Mouse (Mus musculus) retina, adult 2 months (tissue): ENCODE data around the gene Lrba.

ENCODE experiments used
- DNase-seq: peaks from one replicate; pipeline ENCODE4 v3.0.0-alpha.2; 2012; ENCODE audit warnings: low read depth, low spot score

Lrba gene

DNA sequence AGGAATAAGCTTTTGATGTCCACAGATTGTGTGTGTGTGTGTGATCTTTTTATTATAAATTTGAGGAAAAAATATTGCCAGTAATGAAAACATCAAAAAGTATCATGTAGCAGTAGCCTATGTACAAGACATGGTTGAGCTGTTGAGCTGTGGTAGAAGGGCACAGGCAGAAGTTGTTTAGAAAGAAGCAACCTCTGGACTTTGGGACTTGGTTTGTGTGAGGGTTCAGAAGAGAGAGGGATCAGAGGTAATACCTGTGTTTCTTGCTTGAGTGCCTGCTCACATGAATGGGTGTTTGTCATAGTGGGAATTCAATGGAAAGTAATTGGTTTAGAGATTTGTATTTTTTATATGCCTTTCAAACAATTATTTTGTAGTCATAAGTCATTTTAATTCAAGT is 276.1 kb downstream of the Lrba start:
- DNase-seq = no peak

DNA sequence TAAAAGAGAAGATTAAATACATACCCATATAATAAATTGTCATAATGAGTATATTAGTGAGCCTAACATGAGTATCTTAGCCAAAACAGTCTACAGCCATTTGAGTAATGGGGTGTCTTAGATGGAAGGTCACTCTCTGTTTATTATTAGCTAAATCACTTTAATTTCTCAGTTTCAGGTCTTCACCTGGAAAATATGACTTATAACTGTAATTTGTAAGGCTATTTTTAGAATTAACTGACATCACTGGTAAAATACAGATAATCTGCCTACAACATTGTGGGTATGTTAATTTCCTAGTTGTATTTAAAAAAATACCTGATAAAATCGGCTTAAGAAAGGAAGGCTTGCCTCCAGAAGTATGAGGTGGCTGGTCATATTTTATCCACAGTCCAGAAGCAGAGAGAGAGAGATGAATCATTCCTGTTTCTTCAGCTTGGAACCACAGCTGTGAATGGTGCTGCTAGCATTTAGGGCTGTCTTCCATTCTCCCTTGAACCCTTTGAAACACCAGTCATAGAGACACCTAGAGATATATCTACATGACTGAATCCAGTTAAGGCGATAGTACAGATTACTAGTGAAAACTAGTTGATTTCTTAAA is 294.1 kb downstream of the Lrba start:
- no peak for DNase-seq

DNA sequence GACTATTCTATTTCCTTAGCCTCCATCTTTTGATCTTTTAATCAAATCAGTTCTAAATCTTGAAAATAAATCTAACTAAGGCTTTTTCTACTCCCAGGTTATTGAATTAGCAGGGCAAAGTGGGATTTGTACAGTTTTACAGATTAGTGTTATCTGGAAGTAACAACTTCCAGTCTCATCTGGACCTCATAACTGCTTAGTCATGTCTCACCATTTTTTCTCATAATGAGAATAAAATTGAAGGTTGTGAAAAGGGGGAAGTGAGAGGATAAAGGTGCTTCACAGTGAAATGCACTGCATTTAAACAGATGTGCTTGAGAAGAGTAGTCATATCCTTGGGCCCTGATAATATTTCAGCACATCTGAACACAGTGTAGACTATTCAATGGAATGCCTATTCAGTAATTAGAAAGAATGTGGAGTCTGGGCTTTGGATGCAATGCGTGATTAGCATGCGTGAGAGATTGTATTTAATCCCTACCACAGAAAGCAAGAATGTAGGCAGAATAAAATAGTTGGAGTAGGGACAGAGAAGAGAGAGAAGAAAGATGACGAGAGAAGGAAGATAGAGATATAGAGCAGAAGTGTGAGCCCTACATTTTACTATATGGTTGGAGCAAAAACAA is 298.5 kb downstream of the Lrba start:
- no peak for DNase-seq

DNA sequence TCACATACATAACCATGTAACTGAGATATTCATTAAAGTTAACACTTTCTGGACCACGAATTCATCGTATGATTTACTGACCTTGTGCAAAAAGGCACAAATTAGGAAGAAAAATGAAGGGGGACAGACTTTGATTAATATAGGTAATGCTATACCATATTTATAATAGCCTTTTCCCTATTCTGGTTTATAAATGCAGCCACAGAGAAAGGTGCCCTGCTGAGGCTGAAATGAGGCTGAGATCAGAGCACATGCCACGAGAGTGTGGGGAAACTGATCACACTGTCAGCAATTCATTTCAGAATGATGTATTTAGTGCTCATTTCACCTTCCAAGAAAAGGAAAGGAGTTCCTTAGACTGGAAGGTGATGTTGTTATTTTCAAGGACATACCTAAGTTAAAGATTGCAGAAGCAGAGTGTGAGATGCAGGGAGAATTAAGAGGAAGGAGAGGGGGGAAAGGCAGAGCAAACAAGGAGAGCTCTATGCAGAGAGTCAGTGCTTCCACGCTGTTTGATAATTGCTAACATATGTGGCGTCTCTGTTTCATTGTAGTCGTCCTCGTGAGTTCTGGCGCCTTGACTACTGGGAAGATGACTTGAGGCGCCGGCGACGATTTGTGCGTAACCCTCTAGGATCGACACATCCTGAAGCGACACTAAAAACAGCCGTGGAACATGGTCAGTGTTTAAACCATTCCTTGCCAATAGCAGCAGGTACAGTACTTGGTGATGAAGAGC is 307.2 kb downstream of the Lrba start:
- DNase-seq = no peak

DNA sequence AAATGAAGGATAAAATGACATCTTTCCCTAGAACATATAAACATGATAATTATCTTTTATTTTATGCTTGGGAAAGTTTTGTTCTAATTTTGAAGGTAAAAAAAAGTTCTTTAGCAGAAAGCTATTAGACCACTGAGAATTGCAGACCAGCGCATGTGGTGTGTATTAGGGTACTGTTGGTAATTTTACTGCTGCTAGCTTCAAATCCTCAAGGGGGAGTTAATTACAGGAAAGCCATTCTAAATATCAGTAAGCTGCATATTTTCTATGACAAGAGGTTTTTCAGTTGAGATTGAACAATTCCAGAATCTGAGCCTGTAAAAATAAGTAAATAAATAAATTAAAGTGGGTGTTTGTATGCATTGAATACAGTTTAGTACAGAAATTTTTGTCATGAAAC is 312.3 kb downstream of the Lrba start:
- DNase-seq = no peak

DNA sequence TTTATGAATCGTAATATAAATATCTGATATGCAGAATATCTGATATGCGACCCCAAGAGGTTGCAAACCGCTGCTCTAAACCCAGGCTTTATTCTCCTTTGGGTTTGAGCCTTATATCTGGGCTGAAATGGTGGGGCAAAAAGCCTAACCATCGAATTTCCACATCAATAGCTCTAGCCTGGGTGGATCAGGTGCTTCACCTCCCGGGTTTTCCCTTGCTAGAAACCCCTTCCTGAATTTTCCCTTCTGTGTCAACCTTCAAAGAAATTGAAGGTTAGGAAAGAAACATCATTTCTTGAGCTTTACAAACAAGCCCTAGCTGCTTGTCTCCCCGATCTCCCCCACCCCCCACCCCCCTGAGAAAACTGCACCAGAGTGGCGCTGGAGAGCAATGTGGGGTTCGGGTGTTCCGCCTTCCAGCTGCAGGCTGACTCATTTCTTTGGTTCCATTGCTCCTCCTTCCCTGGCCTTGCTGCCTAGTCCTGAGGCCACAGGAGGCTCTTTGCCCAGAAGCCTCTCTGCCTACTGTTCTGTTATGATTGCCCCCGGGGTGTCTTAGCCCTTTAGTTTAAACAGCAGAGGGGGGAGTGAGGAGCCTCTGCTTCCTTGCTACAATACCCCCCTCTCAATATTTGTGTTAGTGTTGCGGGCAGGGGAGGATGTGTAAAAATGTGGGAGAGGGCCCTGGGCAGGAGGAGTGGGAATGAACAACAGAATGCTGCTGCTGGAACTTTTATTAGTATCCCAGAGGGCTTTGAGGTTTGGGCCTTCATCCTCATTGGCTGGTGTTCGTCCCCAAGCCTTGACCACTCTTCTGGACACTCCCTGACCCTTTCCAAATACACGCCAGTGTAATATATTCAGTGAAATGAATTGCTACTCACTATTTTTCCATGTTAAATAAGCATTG is 314.4 kb downstream of the Lrba start:
- no peak for DNase-seq

DNA sequence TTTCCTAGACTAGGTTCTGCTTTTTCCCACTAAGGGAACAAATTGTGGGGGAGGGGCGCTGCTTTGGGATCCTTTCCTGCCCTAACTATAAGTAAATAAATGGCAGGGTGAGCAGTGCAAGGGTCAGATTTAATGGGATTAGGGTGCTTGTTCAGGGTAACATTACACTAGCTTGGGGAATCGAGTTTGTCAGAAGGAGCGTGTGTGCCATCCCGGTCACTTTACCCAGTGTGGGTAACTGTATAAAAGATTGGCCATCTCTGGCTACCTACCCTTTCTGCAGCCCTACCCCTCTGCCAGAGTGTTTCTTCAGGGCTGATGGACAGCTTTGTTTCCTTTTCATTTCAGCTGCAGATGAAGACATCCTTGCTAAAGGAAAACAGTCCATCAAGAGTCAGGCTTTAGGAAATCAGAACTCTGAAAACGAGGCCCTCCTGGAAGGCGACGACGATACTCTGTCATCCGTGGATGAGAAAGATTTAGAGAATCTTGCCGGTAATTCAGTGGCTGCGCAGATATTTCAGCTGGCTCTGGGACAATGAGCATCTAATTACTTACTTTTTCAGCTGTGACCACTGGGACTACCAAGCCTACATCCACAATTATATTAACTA is 315.2 kb downstream of the Lrba start:
- DNase-seq = no peak

DNA sequence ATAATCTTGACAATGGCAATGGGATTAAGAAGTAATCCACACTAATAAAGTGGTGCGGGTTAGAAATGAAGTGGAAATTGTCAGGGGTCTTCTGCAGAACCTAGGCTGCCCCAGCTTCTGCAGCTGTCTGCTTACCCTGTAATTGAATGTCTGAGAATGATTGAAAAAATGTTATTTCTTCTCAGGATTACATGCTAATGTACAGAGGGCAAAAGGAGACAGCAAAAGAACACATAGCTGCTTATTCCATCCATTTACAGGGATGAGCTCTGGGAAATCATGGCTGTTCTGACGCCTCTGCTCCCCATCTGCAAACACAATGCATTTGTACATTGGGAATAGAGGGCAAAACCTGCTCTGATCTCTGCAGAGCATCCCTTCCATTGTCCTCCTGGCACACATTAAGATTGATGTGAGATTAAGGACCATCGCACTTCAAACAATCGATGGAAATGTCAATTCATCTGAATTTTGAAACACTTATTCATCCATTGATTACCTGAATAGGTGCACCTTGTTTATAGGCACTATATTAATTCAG is 316.7 kb downstream of the Lrba start:
- DNase-seq = no peak

DNA sequence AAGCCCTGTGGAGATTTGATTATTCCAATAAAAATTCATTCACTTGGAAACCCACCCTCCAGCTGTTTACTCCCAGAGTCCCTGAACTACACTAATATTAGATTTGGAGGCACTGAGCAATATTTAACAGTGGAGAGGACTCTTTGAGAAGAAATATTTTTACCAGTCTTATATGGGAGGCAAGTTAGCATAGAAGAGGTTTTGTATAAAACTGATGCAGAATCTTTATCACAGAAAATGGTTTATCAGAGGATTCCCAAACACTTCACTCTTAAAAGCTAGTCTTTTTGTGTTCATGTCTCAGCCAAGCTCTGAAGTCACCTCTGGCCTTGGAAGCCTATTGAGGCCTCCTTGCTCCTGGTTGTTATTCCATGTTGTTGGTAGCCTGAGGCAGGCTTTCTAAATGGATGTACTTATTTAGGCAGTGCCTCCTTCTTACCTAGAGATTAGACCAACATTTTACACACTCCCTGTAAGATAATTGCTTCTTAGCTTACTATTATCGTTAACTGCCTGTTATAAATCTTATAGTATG is 317.4 kb downstream of the Lrba start:
- no peak for DNase-seq

DNA sequence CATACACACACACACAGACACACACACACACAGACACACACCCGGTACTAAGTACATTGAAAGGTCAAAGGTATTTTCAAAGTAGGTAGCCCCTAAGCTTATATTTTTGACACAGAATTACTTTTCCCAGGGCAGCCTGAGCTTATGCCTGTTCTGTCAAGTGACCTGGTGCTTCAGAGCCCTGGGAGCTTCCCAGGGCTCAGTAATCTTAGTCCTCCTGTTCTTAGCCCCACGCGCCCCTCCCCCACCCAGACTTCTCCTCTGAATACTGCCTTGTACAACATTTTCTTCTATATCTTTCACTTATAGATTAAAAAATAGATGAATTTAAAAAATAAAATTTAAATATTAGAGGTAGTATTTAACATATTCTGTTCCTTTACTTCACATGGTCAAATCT is 320.3 kb downstream of the Lrba start:
- no peak for DNase-seq

DNA sequence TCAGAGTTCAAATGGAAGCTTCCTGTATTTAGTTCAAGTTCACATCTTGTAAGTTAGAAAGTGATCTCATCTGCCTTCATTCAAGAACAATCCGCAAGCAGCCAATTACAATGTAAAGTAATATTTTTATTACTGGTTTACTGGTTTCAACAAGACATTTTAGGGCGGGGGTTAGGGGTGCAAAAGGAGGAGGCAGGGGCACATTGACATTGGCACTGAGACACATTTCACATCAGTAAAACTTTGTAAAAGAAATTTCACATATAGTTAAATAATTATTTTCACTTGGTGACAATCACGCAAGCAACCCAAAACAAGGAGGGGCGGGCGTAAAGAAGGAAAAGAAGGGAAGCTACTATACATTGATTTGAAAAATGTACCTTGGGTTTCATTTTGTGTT is 321.5 kb downstream of the Lrba start:
- DNase-seq = no peak

DNA sequence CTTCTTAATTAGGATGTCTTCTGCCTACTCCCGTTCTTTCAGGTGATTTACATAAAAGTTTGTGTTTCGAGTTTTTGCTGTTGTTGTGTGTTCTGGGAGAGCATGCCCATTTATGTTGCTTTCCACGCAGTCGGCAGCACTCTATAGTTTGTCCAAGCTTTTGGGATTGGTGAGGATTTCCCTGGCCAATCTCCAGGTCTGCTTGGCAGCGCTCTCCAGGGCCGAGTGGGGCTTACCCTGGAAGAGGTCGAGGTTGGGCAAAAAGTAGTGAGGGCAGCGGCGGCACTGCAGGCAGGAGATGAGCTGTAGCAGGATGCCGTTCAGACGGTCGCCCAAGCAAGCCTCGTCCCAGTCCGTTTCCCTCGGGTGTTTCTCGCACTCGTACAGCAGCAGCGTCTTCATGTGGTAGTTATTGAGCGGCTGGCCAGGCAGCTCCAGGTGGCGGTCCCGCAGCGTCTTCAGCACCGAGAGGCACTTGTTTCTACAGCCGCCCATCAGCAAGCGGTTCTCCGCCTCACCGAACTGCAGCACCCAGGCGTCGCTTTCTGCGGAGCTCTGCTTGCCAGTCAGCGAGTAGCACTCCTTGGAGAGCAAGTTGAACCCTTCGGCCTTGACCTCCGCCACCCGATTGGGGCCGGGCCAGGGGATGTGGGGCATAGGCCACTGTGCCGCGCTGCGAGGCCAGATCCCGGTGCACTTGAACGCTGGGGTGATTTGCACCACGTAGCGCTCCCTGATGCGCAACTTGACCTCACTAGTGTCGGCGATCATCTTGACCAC is 322.2 kb downstream of the Lrba start:
- DNase-seq = no peak

DNA sequence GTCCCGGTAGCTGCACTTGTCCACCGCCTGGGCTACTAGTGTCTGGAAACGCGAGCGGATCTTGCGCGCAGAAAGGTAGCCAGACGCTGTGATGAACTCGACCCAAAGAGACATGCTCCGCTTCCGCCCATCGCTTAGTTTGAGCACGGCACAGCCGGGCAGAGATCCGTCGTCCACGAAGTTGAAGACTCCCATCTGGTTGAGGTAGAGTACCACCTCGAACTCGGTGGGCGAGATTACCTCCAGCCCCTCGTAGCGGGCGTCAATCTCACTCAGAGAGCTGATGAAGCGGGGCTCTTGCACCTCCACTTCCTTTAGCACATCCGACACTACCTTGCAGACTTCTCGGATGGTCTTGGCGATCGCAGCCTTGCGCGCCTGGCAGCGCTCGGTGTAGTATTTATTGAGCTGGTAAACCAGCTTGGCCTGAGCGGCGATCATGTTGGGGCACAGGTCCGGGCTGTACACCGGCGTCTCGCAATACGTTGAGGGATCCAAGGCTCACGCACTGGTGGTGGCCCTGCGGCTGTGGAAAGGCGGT is 322.8 kb downstream of the Lrba start:
- DNase-seq = no peak

DNA sequence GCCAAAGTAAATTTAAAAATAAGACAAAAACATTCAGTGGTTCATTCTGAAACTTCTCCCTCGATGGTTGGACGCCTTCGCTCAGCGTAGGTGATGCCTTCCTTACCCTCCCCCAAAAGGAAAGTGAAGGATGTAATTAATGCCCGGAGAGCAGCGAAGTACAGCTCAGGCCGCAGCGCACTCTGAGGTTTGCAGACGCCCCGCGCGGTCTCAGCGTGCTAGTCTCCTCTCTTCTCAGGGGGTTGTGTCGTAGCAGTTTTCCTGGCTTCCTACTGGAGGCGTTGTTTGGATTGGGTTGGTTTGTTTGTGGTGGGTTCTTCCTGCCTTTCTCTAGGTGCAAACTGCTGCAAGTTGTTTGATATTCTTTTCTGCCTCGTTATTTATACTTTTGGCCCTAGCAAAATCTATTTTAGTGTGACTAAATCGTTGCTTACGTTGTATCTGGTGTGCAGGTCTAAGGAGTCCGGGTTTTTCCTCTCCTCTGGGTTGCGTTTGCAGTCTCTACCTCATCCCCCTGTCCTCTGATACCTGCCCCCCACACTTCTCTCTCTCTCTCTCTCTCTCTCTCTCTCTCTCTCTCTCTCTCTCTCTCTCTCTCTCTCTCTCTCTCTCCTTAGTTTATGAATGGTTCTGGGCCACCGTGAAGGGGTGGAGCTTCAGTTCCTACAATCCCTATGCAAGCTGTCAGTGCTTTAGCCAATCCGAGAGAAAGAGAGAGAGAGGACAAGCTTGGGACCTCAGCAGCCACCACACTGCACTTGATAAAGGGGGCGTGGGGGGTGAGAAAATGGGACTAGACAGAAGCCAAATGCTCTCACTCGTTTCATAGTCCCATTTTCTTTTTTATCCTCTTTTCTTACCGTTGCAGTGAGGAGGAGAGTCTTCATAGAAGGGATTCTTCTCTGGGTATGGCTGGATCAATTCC is 323.9 kb downstream of the Lrba start, which contains the start of gene Mab21l2:
Mab21l2 (minus strand) TSS at position 539 of the 925 bp plus-strand sequence.
- no peak for DNase-seq

DNA sequence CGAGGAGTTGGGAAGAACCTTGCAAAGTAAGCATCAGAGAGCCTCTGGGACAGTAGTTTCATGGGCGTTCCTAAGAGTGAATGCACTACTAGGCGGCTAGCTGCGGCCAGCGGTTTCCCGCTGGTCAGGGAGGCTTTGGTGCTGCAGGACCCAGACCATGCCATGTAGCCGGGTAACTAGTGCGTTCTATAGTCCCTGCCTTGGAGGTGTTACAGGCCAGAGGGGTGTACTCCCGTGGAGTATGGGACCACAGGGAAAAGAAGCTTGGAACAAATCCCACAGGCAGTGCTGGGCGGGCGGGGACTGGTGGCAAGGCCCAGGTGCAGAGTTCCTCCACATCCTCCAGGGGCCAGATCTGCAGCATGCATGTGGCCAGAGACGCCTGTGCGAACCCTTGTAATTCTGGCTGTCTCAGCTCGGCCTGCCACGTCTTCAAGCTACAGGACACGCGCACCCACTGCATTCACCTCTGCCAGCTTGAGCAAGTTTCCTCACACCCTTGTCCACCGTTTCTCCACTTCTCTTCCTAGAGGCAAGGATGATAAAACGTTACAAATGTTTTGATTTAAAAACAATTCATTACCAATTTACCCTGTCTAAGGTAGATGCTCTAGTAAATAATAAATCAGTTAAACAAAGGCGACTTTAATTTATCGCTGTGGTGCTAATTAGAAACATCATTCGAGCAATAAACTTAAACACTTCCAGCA is 326.0 kb downstream of the Lrba start:
- DNase-seq = no peak

DNA sequence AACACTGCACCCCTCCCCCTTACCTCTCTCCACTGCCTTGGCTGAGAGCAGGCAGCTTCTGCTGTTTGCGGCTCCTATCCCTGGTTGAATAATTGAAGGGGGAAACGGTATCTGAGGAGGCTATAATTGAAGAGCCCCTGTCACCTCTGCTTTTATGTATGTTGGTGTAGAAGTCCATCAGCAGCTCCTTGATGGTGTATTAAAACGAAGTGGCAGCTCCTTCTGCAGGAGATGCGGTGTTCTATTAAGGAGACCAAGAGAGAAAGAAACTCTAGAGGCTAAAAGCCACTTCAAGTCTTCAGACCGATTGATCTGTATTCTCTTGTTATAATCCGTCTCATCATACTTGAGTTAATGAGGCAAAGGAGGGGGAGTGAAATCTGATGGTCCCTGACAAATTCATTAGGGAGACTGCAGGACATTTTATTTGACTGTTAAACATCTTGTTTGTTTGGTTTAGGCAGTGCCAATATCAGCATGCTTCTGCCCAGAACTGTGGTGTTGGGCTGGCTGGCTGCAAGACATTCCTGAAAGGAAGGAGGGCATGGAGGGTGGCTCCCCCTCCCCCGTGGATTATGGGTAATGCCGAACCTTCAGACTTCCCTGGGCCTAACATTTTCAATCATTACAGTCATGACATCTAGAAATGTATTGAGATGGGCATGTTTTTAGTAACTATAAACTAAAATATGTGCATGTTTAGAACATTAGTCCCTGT is 326.7 kb downstream of the Lrba start:
- DNase-seq = no peak

DNA sequence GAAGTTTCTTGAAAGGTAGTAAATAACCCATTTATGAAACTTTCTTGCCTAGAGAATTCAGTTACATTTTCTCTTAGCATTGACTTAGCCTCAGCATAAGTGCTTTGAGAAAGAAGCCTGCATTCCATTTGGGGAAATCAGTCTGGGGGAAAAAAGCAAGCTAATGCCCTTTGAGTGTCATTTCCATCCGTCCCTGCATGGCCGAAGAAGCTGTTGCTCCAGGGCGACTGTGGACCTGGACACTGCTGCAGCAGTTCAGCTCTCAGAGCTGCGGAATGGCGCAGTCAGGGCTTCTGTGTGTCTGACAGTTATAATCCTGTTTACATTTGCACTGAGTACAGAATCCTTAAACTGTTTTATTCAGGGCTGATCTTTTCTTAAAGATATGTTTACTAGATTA is 327.7 kb downstream of the Lrba start:
- DNase-seq = no peak

DNA sequence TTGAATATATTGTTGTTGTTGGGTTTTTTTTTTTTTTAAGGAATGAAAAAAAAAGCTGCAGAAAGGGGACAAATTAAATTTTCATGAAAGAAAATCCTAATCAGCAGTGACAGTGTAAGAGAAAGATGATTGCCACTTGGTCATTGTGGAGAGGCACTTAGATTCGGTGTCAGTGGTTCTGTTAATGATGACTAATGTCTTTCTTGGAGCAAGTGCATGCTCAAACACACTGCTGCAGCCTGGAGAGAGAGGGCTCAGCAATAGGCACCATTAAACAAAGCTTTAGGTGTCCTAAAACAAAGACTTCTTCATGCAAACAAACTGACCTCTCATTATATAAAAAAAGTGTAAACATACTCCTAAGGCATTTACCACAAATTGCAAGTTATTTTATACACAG is 334.5 kb downstream of the Lrba start:
- no peak for DNase-seq
